Mouse (Mus musculus) small intestine, adult 2 months (tissue): ENCODE results near the gene Szrd1. TPM values are rescaled to one million over a fixed set of nuclear protein-coding genes. Genes with fewer than 3 reads are reported as not detected.

ENCODE experiments used
- H3K27ac ChIP-seq: fragments of 200-500 bp; 2 replicates; pipeline ENCODE4 v1.5.1; 2012; ENCODE audit warnings: low read depth, low read length, control low read depth, inconsistent platforms; ENCODE audit not compliant: insufficient read depth
- H3K27me3 ChIP-seq: fragments of 200-500 bp; 2 replicates; pipeline ENCODE4 v1.6.1; 2012; ENCODE audit warnings: mild to moderate bottlenecking, moderate library complexity, low read length, inconsistent platforms; ENCODE audit not compliant: control insufficient read depth, insufficient read depth
- H3K36me3 ChIP-seq: fragments of 200-500 bp; 2 replicates; pipeline ENCODE4 v1.6.1; 2012; ENCODE audit warnings: mild to moderate bottlenecking, low read length, control low read depth, inconsistent platforms; ENCODE audit not compliant: control insufficient read depth, insufficient read depth
- H3K4me1 ChIP-seq: fragments of 200-500 bp; 2 replicates; pipeline ENCODE4 v1.6.1; 2012; ENCODE audit warnings: low read length, inconsistent platforms, mixed read lengths; ENCODE audit not compliant: control insufficient read depth, insufficient read depth, insufficient read length
- H3K4me3 ChIP-seq: fragments of 200-500 bp; 2 replicates; pipeline ENCODE4 v1.5.1; 2012; ENCODE audit warnings: low read depth, mild to moderate bottlenecking, control low read depth, inconsistent platforms, low read length, moderate library complexity
- CTCF ChIP-seq: fragments of 200-500 bp; IDR thresholded peaks from 2 replicates; pipeline ENCODE4 v1.5.1; 2012; ENCODE audit warnings: low read depth, mild to moderate bottlenecking, control low read depth, inconsistent platforms, low read length, moderate library complexity, mixed read lengths; ENCODE audit not compliant: insufficient replicate concordance, insufficient read length; ENCODE audit errors: extremely low read depth
- POLR2A ChIP-seq: fragments of 200-500 bp; IDR thresholded peaks from 2 replicates; pipeline ENCODE4 v1.6.1; 2012; ENCODE audit warnings: low read depth, mild to moderate bottlenecking, control low read depth, inconsistent platforms, low read length, moderate library complexity
- WGBS: fragments of 180-500 bp; shearing (Covaris S2); methylation state at CpG from one replicate; pipeline ENCODE4 v1.1.7; 2018; 5-methylcytosine and 5-hydroxymethylcytosine counted together
- polyA plus RNA-seq: library from polyadenylated mRNA; depleted of rRNA; stranded (reverse); fragments of >200 nt; gene quantifications from 2 replicates; pipeline ENCODE4 v1.2.3, GENCODE M21; 2012; rRNA removed

The Szrd1 gene
- 27.0 and 52.5 TPM in 2 replicates for polyA plus RNA-seq

- no peaks in the 10 kb centered on the region for H3K27me3 ChIP-seq
- H3K4me3 ChIP-seq, result peak within 1 kb of the TSS; percentile 84
- H3K36me3 ChIP-seq, result no peaks in the 10 kb centered on the region
- H3K4me1 ChIP-seq, result peaks cover 30% of the 10 kb centered on the region
- peak; percentile 94 for TF ChIP-seq POLR2A
- TF ChIP-seq CTCF, result no peak
- under 1% methylated on average over 62 of the region's 63 CpGs for WGBS
- H3K27ac ChIP-seq, result peak within 1 kb of the TSS; percentile 83
Observed at GRCm38 (mm10) chr4:141139116-141139970, at the start of gene Szrd1. Gene Szrd1, minus strand, starts transcription at chr4:141139775.

DNA sequence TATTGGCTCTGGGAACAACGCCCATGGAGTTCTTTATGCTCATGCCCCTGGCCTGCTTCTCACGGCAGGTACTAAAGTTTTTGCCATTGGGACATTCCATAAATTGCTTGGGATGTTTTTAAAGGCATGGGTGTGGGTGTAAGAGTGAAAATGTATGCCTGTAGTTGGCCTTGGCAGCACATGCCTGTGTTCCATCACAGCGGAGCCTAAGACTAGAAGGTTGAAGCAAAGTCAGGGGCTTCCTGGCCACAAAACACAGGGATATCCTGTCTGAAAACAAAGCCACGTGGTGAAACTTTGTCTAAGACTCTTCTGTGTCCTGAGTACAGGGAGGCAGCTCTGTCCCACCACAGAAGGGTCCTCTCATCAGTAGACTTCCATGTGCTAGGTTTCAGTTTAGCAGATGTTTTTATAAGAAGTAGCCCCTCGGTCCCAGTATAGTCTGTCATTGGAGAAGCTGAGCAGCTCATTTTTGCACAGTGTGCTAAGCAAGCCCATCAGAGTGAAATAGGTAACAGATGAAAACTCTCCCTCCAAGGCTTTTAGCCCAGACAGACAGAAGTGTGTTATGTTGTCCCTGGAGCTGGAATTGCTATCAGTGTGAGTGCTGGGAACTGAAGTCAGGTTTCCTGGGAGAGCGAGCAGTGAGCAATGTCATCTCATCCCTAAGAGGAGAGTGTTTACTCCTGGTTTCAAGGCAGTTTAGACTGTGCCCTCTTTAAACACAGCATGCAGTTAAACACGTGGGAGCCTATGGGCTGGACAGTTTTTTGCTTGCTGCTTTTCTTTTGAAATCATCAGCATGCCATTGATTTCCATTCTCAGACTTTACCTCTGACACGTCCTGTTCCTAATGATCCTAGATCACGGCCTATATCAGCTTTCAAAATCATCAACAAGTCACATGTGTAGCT is 47.6 kb upstream of the Szrd1 start:
- WGBS, result 58% methylated on average over 9 of the region's 9 CpGs
- TF ChIP-seq CTCF, result no peak
- no peak for TF ChIP-seq POLR2A
- Histone ChIP-seq H3K4me3 (no peak overlapping the region), H3K27ac (no peak overlapping the region), H3K36me3 (peaks cover 18% of the 10 kb centered on the region), H3K27me3 (no peaks in the 10 kb centered on the region), H3K4me1 (no peaks in the 10 kb centered on the region)

DNA sequence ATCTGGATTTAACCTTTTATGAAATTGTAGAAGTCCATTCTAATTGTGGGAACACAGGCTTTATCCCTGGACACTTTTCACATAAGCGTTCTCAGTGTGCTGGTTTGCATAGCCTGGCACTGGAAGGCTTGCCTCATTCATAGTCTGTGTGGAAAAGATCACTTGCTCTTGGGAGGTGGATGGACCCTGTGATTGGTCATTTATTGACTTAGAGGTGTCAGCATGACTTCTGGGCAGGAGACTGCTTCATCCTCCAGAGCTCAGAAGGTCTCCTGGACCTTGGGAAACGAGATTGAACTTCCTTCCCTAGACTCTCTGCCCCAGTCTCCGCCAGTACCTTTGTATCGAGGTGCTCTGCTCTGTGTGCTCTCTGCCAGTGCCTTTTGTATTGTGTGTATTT is 44.9 kb upstream of the Szrd1 start:
- Histone ChIP-seq H3K27ac (no peak overlapping the region), H3K27me3 (no peaks in the 10 kb centered on the region), H3K36me3 (peaks cover 18% of the 10 kb centered on the region), H3K4me1 (no peaks in the 10 kb centered on the region), H3K4me3 (no peak overlapping the region)
- 90% methylated on average over 4 of the region's 4 CpGs for WGBS
- no peak for TF ChIP-seq CTCF
- TF ChIP-seq POLR2A, result no peak

- Histone ChIP-seq H3K27ac (no peak overlapping the region), H3K27me3 (no peaks in the 10 kb centered on the region), H3K4me1 (no peaks in the 10 kb centered on the region), H3K36me3 (peaks cover 19% of the 10 kb centered on the region), H3K4me3 (no peak overlapping the region)
- TF ChIP-seq POLR2A (no peak), CTCF (no peak)
- WGBS, result 80% methylated on average over 2 of the region's 2 CpGs
Observed at GRCm38 (mm10) chr4:141183932-141184331, 44.4 kb upstream of the Szrd1 start.

GRCm38 (mm10) chr4:141181981-141182380 is 42.4 kb upstream of the Szrd1 start:
- TF ChIP-seq CTCF (no peak), POLR2A (no peak)
- H3K4me3 ChIP-seq, result no peak overlapping the region
- no peak overlapping the region for H3K27ac ChIP-seq
- peaks cover 18% of the 10 kb centered on the region for H3K36me3 ChIP-seq
- no peaks in the 10 kb centered on the region for H3K27me3 ChIP-seq
- no peaks in the 10 kb centered on the region for H3K4me1 ChIP-seq
- WGBS, result 87% methylated on average over 6 of the region's 6 CpGs

GRCm38 (mm10) chr4:141180831-141181230 is 41.3 kb upstream of the Szrd1 start:
- TF ChIP-seq POLR2A (no peak), CTCF (no peak)
- H3K27me3 ChIP-seq, result no peaks in the 10 kb centered on the region
- H3K36me3 ChIP-seq, result peaks cover 20% of the 10 kb centered on the region
- WGBS, result 64% methylated on average over 8 of the region's 8 CpGs
- no peak overlapping the region for H3K4me3 ChIP-seq
- no peak overlapping the region for H3K27ac ChIP-seq
- no peaks in the 10 kb centered on the region for H3K4me1 ChIP-seq

- TF ChIP-seq POLR2A, result no peak
- 88% methylated on average over 4 of the region's 4 CpGs for WGBS
Observed at GRCm38 (mm10) chr4:141178500-141178899, 38.9 kb upstream of the Szrd1 start.

More at GRCm38 (mm10) chr4:141178500-141178899, 38.9 kb upstream of the Szrd1 start:
- H3K36me3 ChIP-seq, result peaks cover 20% of the 10 kb centered on the region
- H3K4me1 ChIP-seq, result no peaks in the 10 kb centered on the region
- H3K27ac ChIP-seq, result no peak overlapping the region
- H3K4me3 ChIP-seq, result no peak overlapping the region
- no peaks in the 10 kb centered on the region for H3K27me3 ChIP-seq
